Mouse (Mus musculus) lung, postnatal 4 days (tissue): ENCODE data around the gene Gm8050.
"Not testable (repeated sequence)": the region's sequence is repeated elsewhere in the genome, so short reads cannot be mapped to it uniquely, and the experiment has no call there.

Experiments
- DNase-seq, 2 experiments: peaks; one replicate each; pipeline ENCODE4 v3.0.0; 2021

The Gm8050 gene

GRCm38 (mm10) chr14:6720151-6720550 lies at the start of gene Gm8050:
Gene Gm8050 (minus strand): TSS chr14:6720251.
- not testable (repeated sequence) for DNase-seq

- DNase-seq: peak in 1 of 2 experiments; percentile 3
Observed at GRCm38 (mm10) chr14:6757231-6757536, 37.1 kb upstream of the Gm8050 start.

- peak; percentile 4 to 35 for DNase-seq
Observed at GRCm38 (mm10) chr14:6756384-6757230, 36.6 kb upstream of the Gm8050 start.

- DNase-seq: not testable (repeated sequence)
Observed at GRCm38 (mm10) chr14:6742232-6742631, 22.2 kb upstream of the Gm8050 start, which contains the start of gene Gm3636. Gene Gm3636 (minus strand): TSS chr14:6742332.

- DNase-seq: not testable (repeated sequence)
Observed at GRCm38 (mm10) chr14:6684070-6684469, 36.0 kb downstream of the Gm8050 start, which contains the start of gene Gm10251. Gene Gm10251 (minus strand): TSS chr14:6684170.
